20 mouse cellular contexts compared by ENCODE assay signal in genomic region chr16:78484319-78484718, GRCm38 (mm10).
"Had no signal": no experiment of that assay in that cellular context is flagged by ENCODE, and none has a peak within 500 bp of the region (broad histone marks: within the 10 kb centered on the region; RNA-seq: fewer than 3 reads in every experiment).

No protein-coding gene starts in this region.

- ATAC-seq: midbrain, embryonic 16.5 days had no signal

- H3K27ac ChIP-seq: liver, embryonic 14.5 days; midbrain, embryonic 10.5 days; midbrain, embryonic 12.5 days; neural tube, embryonic 13.5 days; neural tube, embryonic 15.5 days had no signal

- H3K36me3 ChIP-seq: midbrain, embryonic 10.5 days; midbrain, embryonic 12.5 days; neural tube, embryonic 13.5 days; neural tube, embryonic 15.5 days had no signal

- H3K4me1 ChIP-seq: midbrain, embryonic 10.5 days; midbrain, embryonic 12.5 days; neural tube, embryonic 13.5 days; neural tube, embryonic 15.5 days had no signal

- DNase-seq: lung, adult 18-20 months; lung, embryonic 14.5 days; lung, postnatal 10 days; lung, postnatal 4 days; midbrain, embryonic 14.5 days; retina, postnatal 1 day; right cerebral cortex, adult 18-20 months; right cerebral cortex, postnatal 25 days; right cerebral cortex, postnatal 4 days; spleen, adult 18-20 months; thymus, adult 2 months; thymus, postnatal 25 days; thymus, postnatal 4 days had no signal

- H3K27me3 ChIP-seq: midbrain, embryonic 12.5 days; neural tube, embryonic 13.5 days; neural tube, embryonic 15.5 days had no signal

- H3K4me3 ChIP-seq: midbrain, embryonic 10.5 days; midbrain, embryonic 12.5 days; myocyte; neural tube, embryonic 13.5 days; neural tube, embryonic 15.5 days had no signal
